Mouse (Mus musculus) lung, adult 2 months (tissue): ENCODE data around the gene Gm17662.

Experiments used
- CTCF ChIP-seq: fragments of 200-500 bp; IDR thresholded peaks from 2 replicates; pipeline ENCODE4 v1.5.1; 2011; ENCODE audit warnings: mild to moderate bottlenecking, low read length, control low read depth; ENCODE audit not compliant: insufficient read depth
- POLR2A ChIP-seq: fragments of 200-500 bp; IDR thresholded peaks from 2 replicates; pipeline ENCODE4 v1.6.1; 2011; ENCODE audit warnings: low read depth, mild to moderate bottlenecking, control low read depth, low read length, borderline replicate concordance; ENCODE audit errors: extremely low read depth

DNA sequence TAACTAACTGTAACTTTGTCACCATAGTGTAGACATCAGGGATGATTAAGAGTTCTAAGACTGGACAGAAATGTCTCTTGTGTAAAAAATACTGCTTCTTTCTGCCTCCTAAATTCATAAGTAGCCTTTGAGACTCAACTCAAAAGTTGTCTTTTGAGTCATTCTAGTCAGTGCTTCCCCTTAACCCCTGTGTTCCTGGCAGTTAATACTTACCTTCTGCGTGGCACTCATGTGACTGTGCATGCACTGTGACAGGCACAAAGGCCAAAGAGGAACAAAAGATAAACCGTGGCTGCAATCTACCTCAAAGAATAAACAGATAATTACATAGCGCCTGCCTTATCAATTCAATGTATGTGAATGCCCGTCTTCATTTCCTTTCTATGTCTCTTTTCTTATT is 694 bp downstream of the Gm17662 start:
- TF ChIP-seq CTCF (no peak), POLR2A (no peak)
